Mouse (Mus musculus) urinary bladder, postnatal 36 days (tissue): ENCODE data around the gene Ppp2r5a.

Experiments used
- DNase-seq, 2 experiments: peaks; one replicate each; pipeline ENCODE4 v3.0.0; 2022; ENCODE audit warnings: low spot score in 2 of 2, mixed read lengths in 1 of 2

Gene Ppp2r5a

GRCm38 (mm10) chr1:191419421-191419820 lies 16.3 kb upstream of the Ppp2r5a start:
- DNase-seq, result no peak

GRCm38 (mm10) chr1:191418936-191419335 lies 15.9 kb upstream of the Ppp2r5a start:
- no peak for DNase-seq

GRCm38 (mm10) chr1:191417111-191417510 lies 14.0 kb upstream of the Ppp2r5a start:
- DNase-seq, result no peak

- DNase-seq, result no peak
These were observed 13.5 kb upstream of the Ppp2r5a start for GRCm38 (mm10) chr1:191416611-191417010.

- no peak for DNase-seq
These were observed 11.4 kb upstream of the Ppp2r5a start for GRCm38 (mm10) chr1:191414432-191414831.

- DNase-seq, result no peak
These were observed 10.8 kb upstream of the Ppp2r5a start for GRCm38 (mm10) chr1:191413691-191414415.

- no peak for DNase-seq
These were observed 7.4 kb upstream of the Ppp2r5a start for GRCm38 (mm10) chr1:191410294-191411036.

GRCm38 (mm10) chr1:191407246-191407645 lies 4.2 kb upstream of the Ppp2r5a start:
- no peak for DNase-seq

- DNase-seq, result no peak
These were observed 3.4 kb upstream of the Ppp2r5a start for GRCm38 (mm10) chr1:191406516-191406915.

- DNase-seq, result no peak
These were observed 1.8 kb upstream of the Ppp2r5a start for GRCm38 (mm10) chr1:191404721-191405329.

GRCm38 (mm10) chr1:191404301-191404700 lies 1.2 kb upstream of the Ppp2r5a start:
- no peak for DNase-seq

- no peak for DNase-seq
These were observed 566 bp downstream of the Ppp2r5a start for GRCm38 (mm10) chr1:191402506-191402905.

- DNase-seq, result peak; percentile 98 to 99
These were observed 5.9 kb downstream of the Ppp2r5a start for GRCm38 (mm10) chr1:191396897-191397849.

- peak; percentile 54 to 62 for DNase-seq
These were observed 6.6 kb downstream of the Ppp2r5a start for GRCm38 (mm10) chr1:191396446-191396845.

- DNase-seq, result peak; percentile 46 to 60
These were observed 7.1 kb downstream of the Ppp2r5a start for GRCm38 (mm10) chr1:191395871-191396433.

GRCm38 (mm10) chr1:191395200-191395599 lies 7.9 kb downstream of the Ppp2r5a start:
- no peak for DNase-seq

- no peak for DNase-seq
These were observed 8.9 kb downstream of the Ppp2r5a start for GRCm38 (mm10) chr1:191394126-191394525.

- no peak for DNase-seq
These were observed 9.5 kb downstream of the Ppp2r5a start for GRCm38 (mm10) chr1:191393536-191393935.

- peak; percentile 19 to 56 for DNase-seq
These were observed 11.8 kb downstream of the Ppp2r5a start for GRCm38 (mm10) chr1:191391311-191391710.

- no peak for DNase-seq
These were observed 18.2 kb downstream of the Ppp2r5a start for GRCm38 (mm10) chr1:191384786-191385430.
